Mouse (Mus musculus) forebrain, embryonic 11.5 days (tissue): ENCODE results near the gene Fkbp8. TPM values are rescaled to one million over a fixed set of nuclear protein-coding genes. Genes with fewer than 3 reads are reported as not detected.

Source experiments
- ATAC-seq: fragments of 200-750 bp; cut with Nextera tagmentation; replicated peaks from 2 replicates; pipeline ENCODE4 v1.8.0; 2017; ENCODE audit warnings: moderate TSS enrichment; ENCODE audit not compliant: low FRiP score
- DNase-seq: peaks from one replicate; pipeline ENCODE4 v3.0.0-alpha.2; 2017; ENCODE audit warnings: low spot score
- H3K27ac ChIP-seq: fragments of 300-500 bp; sonication (generic); 2 replicates; pipeline ENCODE4 v1.5.1; 2014; ENCODE audit warnings: low read depth, low read length
- H3K27me3 ChIP-seq: fragments of 300-500 bp; sonication (generic); 2 replicates; pipeline ENCODE4 v1.6.1; 2014; ENCODE audit warnings: mild to moderate bottlenecking, low read length, mixed read lengths; ENCODE audit not compliant: control insufficient read depth, insufficient read depth
- H3K36me3 ChIP-seq: fragments of 300-500 bp; sonication (generic); 2 replicates; pipeline ENCODE4 v1.6.1; 2014; ENCODE audit warnings: mild to moderate bottlenecking, low read length, moderate library complexity, mixed read lengths; ENCODE audit not compliant: control insufficient read depth, insufficient read depth
- H3K4me1 ChIP-seq: fragments of 300-500 bp; sonication (generic); replicated peaks from 2 replicates; pipeline ENCODE4 v1.6.1; 2014; ENCODE audit warnings: low read length, mixed read lengths; ENCODE audit not compliant: control insufficient read depth, insufficient read depth
- H3K4me2 ChIP-seq: fragments of 300-500 bp; sonication (generic); 2 replicates; pipeline ENCODE4 v1.6.1; 2014; ENCODE audit warnings: low read depth, mild to moderate bottlenecking, low read length, moderate library complexity, mixed read lengths; ENCODE audit not compliant: severe bottlenecking
- H3K4me3 ChIP-seq: fragments of 300-500 bp; sonication (generic); 2 replicates; pipeline ENCODE4 v1.5.1; 2014; ENCODE audit warnings: low read depth, low read length
- H3K9ac ChIP-seq: fragments of 300-500 bp; sonication (generic); 2 replicates; pipeline ENCODE4 v1.6.1; 2014; ENCODE audit warnings: low read length
- H3K9me3 ChIP-seq: fragments of 300-500 bp; sonication (generic); 2 replicates; pipeline ENCODE4 v1.6.1; 2016; ENCODE audit warnings: low read length, mixed read lengths; ENCODE audit not compliant: control insufficient read depth
- WGBS: fragments of 180-500 bp; shearing (Covaris S2); extraction: QIAGEN DNeasy Blood & Tissue Kit; methylation state at CpG from one replicate; pipeline ENCODE4 v1.1.7; 2014; 5-methylcytosine and 5-hydroxymethylcytosine counted together
- polyA plus RNA-seq: library from polyadenylated mRNA; unstranded; fragments of >200 nt; fragmentation: Nextera tagmentation; extraction: Ambion mirVana; gene quantifications from 2 replicates; pipeline ENCODE4 v1.2.1, GENCODE M21; 2014

The Fkbp8 gene
- polyA plus RNA-seq, 1 experiment from 2014 or later: 268 TPM

GRCm38 (mm10) chr8:70529741-70530161 lies 2.2 kb downstream of the Fkbp8 start:
- no peak for ATAC-seq
- 0 out of 2 replicates have a peak, but pooled peaks cover 7% of the 10 kb centered on the region for H3K4me1 ChIP-seq
- H3K4me2 ChIP-seq: no peak overlapping the region
- H3K9ac ChIP-seq: no peak overlapping the region
- H3K4me3 ChIP-seq: no peak overlapping the region
- DNase-seq: no peak
- no peak overlapping the region for H3K27ac ChIP-seq
- H3K36me3 ChIP-seq: peaks cover 4% of the 10 kb centered on the region; the same call in 1 of the 2 replicates
- 98% methylated on average over 3 of the region's 3 CpGs for WGBS
- H3K9me3 ChIP-seq: no peaks in the 10 kb centered on the region
- no peaks in the 10 kb centered on the region for H3K27me3 ChIP-seq

GRCm38 (mm10) chr8:70530314-70530713 lies 2.8 kb downstream of the Fkbp8 start:
- H3K4me3 ChIP-seq: no peak overlapping the region
- no peak for DNase-seq
- H3K9ac ChIP-seq: no peak overlapping the region
- H3K4me2 ChIP-seq: no peak overlapping the region
- no peak for ATAC-seq
- H3K27me3 ChIP-seq: no peaks in the 10 kb centered on the region
- H3K4me1 ChIP-seq: 0 out of 2 replicates have a peak, but pooled peaks cover 7% of the 10 kb centered on the region
- 91% methylated on average over 2 of the region's 2 CpGs for WGBS
- H3K27ac ChIP-seq: no peak overlapping the region
- H3K36me3 ChIP-seq: peaks cover 4% of the 10 kb centered on the region; the same call in 1 of the 2 replicates
- no peaks in the 10 kb centered on the region for H3K9me3 ChIP-seq

GRCm38 (mm10) chr8:70534281-70534680 lies 6.8 kb downstream of the Fkbp8 start:
- no peak for ATAC-seq
- H3K36me3 ChIP-seq: peaks cover 4% of the 10 kb centered on the region; the same call in 1 of the 2 replicates

GRCm38 (mm10) chr8:70535221-70535620 lies 7.7 kb downstream of the Fkbp8 start:
- Histone ChIP-seq H3K4me1 (peaks cover 2% of the 10 kb centered on the region; the same call in 1 of the 2 replicates), H3K27ac (no peak overlapping the region), H3K4me2 (no peak overlapping the region), H3K27me3 (no peaks in the 10 kb centered on the region), H3K36me3 (peaks cover 4% of the 10 kb centered on the region; the same call in 1 of the 2 replicates), H3K4me3 (no peak overlapping the region), H3K9ac (no peak overlapping the region), H3K9me3 (no peaks in the 10 kb centered on the region)
- 91% methylated on average over 3 of the region's 3 CpGs for WGBS
- DNase-seq: no peak
- no peak for ATAC-seq

More at GRCm38 (mm10) chr8:70534281-70534680, 6.8 kb downstream of the Fkbp8 start:
- H3K9me3 ChIP-seq: no peaks in the 10 kb centered on the region
- H3K9ac ChIP-seq: no peak overlapping the region
- H3K4me2 ChIP-seq: no peak overlapping the region
- 0 out of 2 replicates have a peak, but pooled peaks cover 2% of the 10 kb centered on the region for H3K4me1 ChIP-seq
- WGBS: 96% methylated on average over 12 of the region's 12 CpGs
- no peak overlapping the region for H3K27ac ChIP-seq
- H3K27me3 ChIP-seq: no peaks in the 10 kb centered on the region
- no peak for DNase-seq
- H3K4me3 ChIP-seq: no peak overlapping the region

GRCm38 (mm10) chr8:70535701-70536100 lies 8.2 kb downstream of the Fkbp8 start:
- H3K36me3 ChIP-seq: peaks cover 4% of the 10 kb centered on the region; the same call in 1 of the 2 replicates

GRCm38 (mm10) chr8:70538024-70538579 lies 10.6 kb downstream of the Fkbp8 start:
- 15% methylated on average over 24 of the region's 24 CpGs for WGBS
- H3K9me3 ChIP-seq: no peaks in the 10 kb centered on the region

More at GRCm38 (mm10) chr8:70535701-70536100, 8.2 kb downstream of the Fkbp8 start:
- 85% methylated on average over 2 of the region's 2 CpGs for WGBS
- H3K9me3 ChIP-seq: no peaks in the 10 kb centered on the region
- no peaks in the 10 kb centered on the region for H3K27me3 ChIP-seq
- no peak for ATAC-seq
- no peak overlapping the region for H3K4me3 ChIP-seq
- DNase-seq: no peak
- no peak overlapping the region for H3K9ac ChIP-seq
- H3K27ac ChIP-seq: no peak overlapping the region
- H3K4me2 ChIP-seq: no peak overlapping the region
- peaks cover 7% of the 10 kb centered on the region; the same call in 1 of the 2 replicates for H3K4me1 ChIP-seq

GRCm38 (mm10) chr8:70538633-70539076 lies 11.1 kb downstream of the Fkbp8 start:
- DNase-seq (peak; percentile 100), ATAC-seq (peak; percentile 79)
- Histone ChIP-seq H3K9ac (peak overlapping the region; percentile 85; the same call in 1 of the 2 replicates), H3K27ac (peak overlapping the region; percentile 85), H3K36me3 (no peaks in the 10 kb centered on the region), H3K4me2 (peak overlapping the region; percentile 96), H3K4me3 (peak overlapping the region; percentile 78), H3K4me1 (peaks cover 9% of the 10 kb centered on the region; the same call in 1 of the 2 replicates), H3K27me3 (no peaks in the 10 kb centered on the region), H3K9me3 (no peaks in the 10 kb centered on the region)
- WGBS: under 1% methylated on average over 32 of the region's 32 CpGs

More at GRCm38 (mm10) chr8:70538024-70538579, 10.6 kb downstream of the Fkbp8 start:
- Histone ChIP-seq H3K27ac (peak overlapping the region; percentile 63; the same call in 1 of the 2 replicates), H3K36me3 (no peaks in the 10 kb centered on the region), H3K4me2 (peak overlapping the region; percentile 96), H3K4me1 (peaks cover 9% of the 10 kb centered on the region; the same call in 1 of the 2 replicates), H3K27me3 (no peaks in the 10 kb centered on the region), H3K4me3 (peak overlapping the region; percentile 78), H3K9ac (peak overlapping the region; percentile 50; the same call in 1 of the 2 replicates)
- DNase-seq (peak; percentile 72), ATAC-seq (peak; percentile 26)

- Histone ChIP-seq H3K4me2 (peak within 1 kb of the TSS; percentile 96), H3K9me3 (no peaks in the 10 kb centered on the region), H3K27me3 (no peaks in the 10 kb centered on the region), H3K4me1 (peaks cover 9% of the 10 kb centered on the region; the same call in 1 of the 2 replicates), H3K4me3 (peak within 1 kb of the TSS; percentile 78), H3K36me3 (no peaks in the 10 kb centered on the region), H3K9ac (peak within 1 kb of the TSS; percentile 85), H3K27ac (peak within 1 kb of the TSS; percentile 85)
- under 1% methylated on average over 58 of the region's 58 CpGs for WGBS
- DNase-seq: peak; percentile 100
- ATAC-seq: peak; percentile 90
Observed at GRCm38 (mm10) chr8:70539077-70539813, 11.7 kb downstream of the Fkbp8 start, which contains the start of gene Ell. TSS of gene Ell (plus strand) at chr8:70539457.
